In the genomic region with DNA sequence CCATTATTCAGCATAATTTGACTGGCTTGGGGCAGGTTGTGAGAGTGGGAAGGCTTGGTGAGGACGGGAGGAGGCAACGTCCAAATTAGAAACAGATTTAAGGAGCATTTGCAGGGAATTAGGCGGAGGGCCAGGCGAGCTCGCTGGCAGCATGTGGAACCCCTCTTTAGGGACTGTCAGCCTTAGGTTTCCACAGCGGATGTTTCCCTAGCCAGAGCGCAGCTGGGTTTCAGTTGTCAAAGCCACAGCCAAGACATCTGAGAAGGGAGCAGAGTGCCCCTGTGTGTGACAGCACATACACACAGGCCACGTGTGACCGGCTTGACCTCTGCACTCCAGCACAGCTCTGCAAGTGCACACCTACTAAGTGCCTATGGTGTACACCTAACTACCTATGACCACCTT, we compare ENCODE assay signal across 8 mouse cellular contexts.
DNase-seq lines count a peak whose midpoint lies in the region; ATAC-seq and TF ChIP-seq lines count a peak whose summit lies in the region.

No protein-coding gene starts in this region.

- peak overlapping the region; percentile 82 for H3K27ac ChIP-seq in lung, embryonic 15.5 days
- peak overlapping the region; percentile 86 for H3K27ac ChIP-seq in embryonic facial prominence, embryonic 15.5 days (replicated peaks)
- H3K27ac ChIP-seq in limb, embryonic 14.5 days (replicated peaks; ENCODE audit: low read depth, low read length), result peak overlapping the region; percentile 79; the same call in 1 of the 2 replicates
- H3K27ac ChIP-seq in olfactory bulb, adult 2 months (ENCODE audit: insufficient read depth, low read depth, low read length), result peak overlapping the region; percentile 54; the same call in 1 of the 2 replicates
- H3K27ac ChIP-seq in liver, embryonic 11.5 days (ENCODE audit: low read depth, low read length), result no peak overlapping the region

- H3K9me3 ChIP-seq in lung, embryonic 15.5 days, result no peaks in the 10 kb centered on the region
- no peaks in the 10 kb centered on the region for H3K9me3 ChIP-seq in embryonic facial prominence, embryonic 15.5 days (replicated peaks)
- no peaks in the 10 kb centered on the region for H3K9me3 ChIP-seq in limb, embryonic 14.5 days (ENCODE audit: control insufficient read depth, low read length)
- H3K9me3 ChIP-seq in liver, embryonic 11.5 days (ENCODE audit: control insufficient read depth, low read length), result no peaks in the 10 kb centered on the region

- 15% methylated on average over 9 of the region's 9 CpGs for WGBS in lung, embryonic 15.5 days
- 55% methylated on average over 9 of the region's 9 CpGs for WGBS in lung, adult 2 months
- WGBS in embryonic facial prominence, embryonic 15.5 days, result 9% methylated on average over 9 of the region's 9 CpGs
- 0% methylated on average over 9 of the region's 9 CpGs for WGBS in limb, embryonic 14.5 days
- 30% methylated on average over 9 of the region's 9 CpGs for WGBS in olfactory bulb, adult 2 months
- 36% methylated on average over 9 of the region's 9 CpGs for WGBS in liver, embryonic 11.5 days

- DNase-seq in lung, adult 2 months, result no peak
- peak; percentile 76 to 78 for DNase-seq in heart, postnatal 10 days
- DNase-seq in limb, embryonic 14.5 days (ENCODE audit: low spot score), result peak; percentile 88
- DNase-seq in ovary, postnatal 14 days (ENCODE audit: low spot score), result no peak
- DNase-seq in liver, embryonic 11.5 days (ENCODE audit: low spot score), result no peak

- H3K4me1 ChIP-seq in lung, embryonic 15.5 days, result peaks cover 36% of the 10 kb centered on the region
- peaks cover 10% of the 10 kb centered on the region; the same call in 1 of the 2 replicates for H3K4me1 ChIP-seq in lung, adult 2 months (ENCODE audit: control insufficient read depth, insufficient read depth, low read length)
- H3K4me1 ChIP-seq in embryonic facial prominence, embryonic 15.5 days, result peaks cover 49% of the 10 kb centered on the region
- peaks cover 45% of the 10 kb centered on the region for H3K4me1 ChIP-seq in limb, embryonic 14.5 days (ENCODE audit: control insufficient read depth, insufficient read depth, low read length)
- peaks cover 24% of the 10 kb centered on the region for H3K4me1 ChIP-seq in olfactory bulb, adult 2 months (ENCODE audit: control insufficient read depth, insufficient read depth, low read length)
- peaks cover 30% of the 10 kb centered on the region for H3K4me1 ChIP-seq in liver, embryonic 11.5 days (replicated peaks; ENCODE audit: control insufficient read depth, insufficient read depth, low read length)

- TF ChIP-seq POLR2A in lung, adult 2 months (IDR thresholded peaks at IDR 0.05; ENCODE audit: borderline replicate concordance, extremely low read depth, low read depth, low read length), result no peak
- TF ChIP-seq POLR2A in limb, embryonic 14.5 days (IDR thresholded peaks at IDR 0.05; ENCODE audit: borderline replicate concordance, extremely low read depth, insufficient read depth, insufficient read length), result no peak
- no peak for TF ChIP-seq POLR2A in olfactory bulb, adult 2 months (IDR thresholded peaks at IDR 0.05; ENCODE audit: insufficient read depth, low read depth, low read length)

- H3K36me3 ChIP-seq in lung, embryonic 15.5 days, result no peaks in the 10 kb centered on the region
- H3K36me3 ChIP-seq in embryonic facial prominence, embryonic 15.5 days, result no peaks in the 10 kb centered on the region
- no peaks in the 10 kb centered on the region for H3K36me3 ChIP-seq in limb, embryonic 14.5 days (ENCODE audit: control insufficient read depth, insufficient read depth, low read length)
- H3K36me3 ChIP-seq in liver, embryonic 11.5 days (ENCODE audit: control insufficient read depth, insufficient read depth, low read length), result no peaks in the 10 kb centered on the region

- intact Hi-C loops in heart, postnatal 10 days (cut with DNase I), result no loop called here

- ATAC-seq in lung, embryonic 15.5 days (ENCODE audit: borderline replicate concordance, extremely low read depth, low FRiP score, low TSS enrichment), result peak; percentile 67; the same call in 1 of the 2 replicates
- ATAC-seq in embryonic facial prominence, embryonic 15.5 days (ENCODE audit: insufficient number of reproducible peaks, low FRiP score, low TSS enrichment, low read depth), result peak; percentile 71
- peak; percentile 60 for ATAC-seq in limb, embryonic 14.5 days (ENCODE audit: low FRiP score, low read depth)
- ATAC-seq in liver, embryonic 11.5 days (replicated peaks; ENCODE audit: low FRiP score), result no peak

- no peak overlapping the region for H3K4me3 ChIP-seq in lung, embryonic 15.5 days
- no peak overlapping the region for H3K4me3 ChIP-seq in lung, adult 2 months (replicated peaks; ENCODE audit: extremely low read depth, low read depth, low read length)
- H3K4me3 ChIP-seq in embryonic facial prominence, embryonic 15.5 days (replicated peaks), result no peak overlapping the region
- no peak overlapping the region for H3K4me3 ChIP-seq in limb, embryonic 14.5 days (replicated peaks; ENCODE audit: low read length)
- no peak overlapping the region for H3K4me3 ChIP-seq in olfactory bulb, adult 2 months (ENCODE audit: insufficient read depth, low read depth, low read length)
- no peak overlapping the region for H3K4me3 ChIP-seq in liver, embryonic 11.5 days (ENCODE audit: low read depth, low read length)

- H3K4me2 ChIP-seq in lung, embryonic 15.5 days, result peak overlapping the region; percentile 17; the same call in 1 of the 2 replicates
- H3K4me2 ChIP-seq in embryonic facial prominence, embryonic 15.5 days (replicated peaks), result peak overlapping the region; percentile 24
- H3K4me2 ChIP-seq in limb, embryonic 14.5 days (replicated peaks; ENCODE audit: low read depth, low read length, severe bottlenecking), result no peak overlapping the region
- H3K4me2 ChIP-seq in liver, embryonic 11.5 days, result no peak overlapping the region

- TF ChIP-seq CTCF in lung, adult 2 months (IDR thresholded peaks at IDR 0.05; ENCODE audit: insufficient read depth, low read length), result no peak
- TF ChIP-seq CTCF in olfactory bulb, adult 2 months (IDR thresholded peaks at IDR 0.05; ENCODE audit: insufficient read depth, low read depth, low read length), result no peak

- H3K9ac ChIP-seq in lung, embryonic 15.5 days, result no peak overlapping the region
- H3K9ac ChIP-seq in embryonic facial prominence, embryonic 15.5 days, result no peak overlapping the region
- no peak overlapping the region for H3K9ac ChIP-seq in limb, embryonic 14.5 days (ENCODE audit: low read depth, low read length, severe bottlenecking)
- H3K9ac ChIP-seq in liver, embryonic 11.5 days (ENCODE audit: low read depth, low read length), result no peak overlapping the region

- no peaks in the 10 kb centered on the region for H3K27me3 ChIP-seq in lung, embryonic 15.5 days
- no peaks in the 10 kb centered on the region for H3K27me3 ChIP-seq in embryonic facial prominence, embryonic 15.5 days
- H3K27me3 ChIP-seq in limb, embryonic 14.5 days (ENCODE audit: control insufficient read depth, insufficient read depth, low read length), result no peaks in the 10 kb centered on the region
- no peaks in the 10 kb centered on the region for H3K27me3 ChIP-seq in liver, embryonic 11.5 days (replicated peaks; ENCODE audit: control insufficient read depth, insufficient read depth, low read length)

Comparison
In these comparisons a context has a peak if more than half of its experiments do, and no peak if none do; other contexts are left out.
1. H3K4me2 ChIP-seq: peak in lung, embryonic 15.5 days (single experiment) and embryonic facial prominence, embryonic 15.5 days (single experiment); none in limb, embryonic 14.5 days (single experiment) and liver, embryonic 11.5 days (single experiment).
2. DNase-seq: peak in heart, postnatal 10 days (2 of 2) and limb, embryonic 14.5 days (single experiment); none in lung, adult 2 months (single experiment), ovary, postnatal 14 days (single experiment) and liver, embryonic 11.5 days (single experiment).